Mouse (Mus musculus) cerebellum, adult 11 months (tissue): ENCODE measurements around the gene 3110082I17Rik.
"Not testable (repeated sequence)": the region's sequence is repeated elsewhere in the genome, so short reads cannot be mapped to it uniquely, and the experiment has no call there.

Source experiments
- DNase-seq: peaks from one replicate; pipeline ENCODE4 v3.0.0; 2022

Gene 3110082I17Rik

GRCm38 (mm10) chr5:139392219-139393196 lies 67.8 kb downstream of the 3110082I17Rik start:
- no peak for DNase-seq

GRCm38 (mm10) chr5:139391309-139391990 lies 68.9 kb downstream of the 3110082I17Rik start:
- no peak for DNase-seq

- not testable (repeated sequence) for DNase-seq
These were observed 69.8 kb downstream of the 3110082I17Rik start for GRCm38 (mm10) chr5:139390324-139391119.

DNA sequence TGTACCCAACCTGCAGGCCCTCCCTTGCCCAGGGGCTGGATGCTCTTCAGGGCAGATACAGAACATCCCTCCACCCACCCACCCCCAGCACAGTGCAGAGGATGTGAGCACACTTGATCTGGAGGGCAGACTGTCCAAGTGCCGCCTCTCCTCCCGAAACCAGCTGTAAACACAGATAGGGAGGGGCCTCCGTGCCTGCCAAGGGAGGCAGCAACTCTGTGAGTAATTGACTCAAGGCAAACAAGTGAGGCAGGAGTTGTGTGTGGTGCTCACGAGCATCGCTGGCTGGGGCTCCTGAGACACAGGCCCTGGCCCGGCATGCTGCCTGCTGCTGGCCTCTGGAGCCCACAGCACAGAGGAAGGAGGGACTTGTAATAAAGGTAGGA lies 70.7 kb downstream of the 3110082I17Rik start:
- DNase-seq: no peak

DNA sequence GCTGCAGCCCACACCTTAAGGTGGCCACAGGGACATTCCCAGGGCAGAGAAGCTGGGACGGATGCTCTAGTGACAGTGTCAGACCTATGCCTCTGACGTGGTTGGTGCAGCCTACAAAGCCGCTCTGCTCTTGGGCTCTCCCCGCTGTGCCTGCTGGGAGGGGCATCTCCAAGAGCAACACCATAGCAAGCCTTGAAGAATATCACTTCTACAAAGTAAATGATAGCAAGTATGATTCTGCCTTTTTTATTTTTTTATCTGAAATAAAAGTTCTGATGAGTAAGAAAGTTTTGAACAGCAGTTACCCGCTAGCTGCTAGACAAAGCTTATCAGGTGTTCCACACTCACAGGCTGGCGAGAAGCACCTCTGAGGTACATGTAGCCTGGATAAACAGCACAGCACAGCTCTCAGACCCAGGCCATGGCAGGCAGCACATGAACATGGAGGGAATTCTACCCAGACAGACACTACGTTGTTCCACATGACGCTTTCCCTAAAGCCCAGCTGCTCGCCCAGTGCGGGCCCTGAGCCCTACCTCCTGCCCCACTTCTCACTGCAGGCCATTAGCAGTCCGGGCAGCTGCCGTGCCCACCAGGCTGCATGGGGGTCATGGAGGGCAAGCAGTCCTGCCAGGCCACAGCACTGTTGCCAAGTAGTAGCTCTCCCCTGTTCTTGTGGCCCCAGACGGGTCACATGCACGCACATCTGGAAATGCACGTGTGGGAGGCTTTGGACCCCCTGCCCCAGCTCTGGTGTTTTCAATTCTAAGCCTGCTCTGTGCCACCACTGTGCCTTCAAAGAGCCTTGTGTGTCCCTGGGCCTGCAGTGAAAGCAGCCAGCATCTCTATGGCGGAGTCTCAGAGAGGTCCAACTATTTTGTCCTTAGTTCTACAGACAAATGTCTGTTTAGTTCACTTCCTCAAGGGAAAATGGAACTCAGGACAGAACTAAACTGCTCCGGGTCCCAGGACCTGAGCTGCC lies 71.3 kb downstream of the 3110082I17Rik start:
- no peak for DNase-seq

- DNase-seq: no peak
These were observed 72.1 kb downstream of the 3110082I17Rik start for GRCm38 (mm10) chr5:139388195-139388570.

- DNase-seq: no peak
These were observed 72.8 kb downstream of the 3110082I17Rik start for GRCm38 (mm10) chr5:139387329-139388194.

- no peak for DNase-seq
These were observed 74.3 kb downstream of the 3110082I17Rik start for GRCm38 (mm10) chr5:139386047-139386446.

DNA sequence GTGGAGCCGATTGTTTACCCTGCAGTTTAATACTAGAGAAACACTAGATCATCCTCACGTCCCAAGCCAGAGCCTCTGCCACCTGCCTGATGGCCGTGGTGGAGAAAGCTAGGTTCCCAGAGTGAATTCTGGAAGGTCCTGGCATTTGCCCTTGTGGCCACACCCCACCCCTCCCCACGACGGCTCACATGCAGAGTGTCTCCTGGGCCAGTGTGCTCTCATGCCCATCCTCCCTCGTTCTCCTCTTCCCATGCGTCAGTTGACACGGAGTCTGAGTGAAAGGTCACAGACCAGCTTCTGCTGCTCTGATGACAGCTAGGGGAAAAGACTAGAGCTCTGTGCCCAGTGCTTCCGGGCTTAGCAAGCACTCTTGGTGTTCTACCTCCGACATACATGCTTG lies 75.8 kb downstream of the 3110082I17Rik start:
- no peak for DNase-seq

- no peak for DNase-seq
These were observed 77.1 kb downstream of the 3110082I17Rik start for GRCm38 (mm10) chr5:139383234-139383633.

GRCm38 (mm10) chr5:139382760-139383159 lies 77.6 kb downstream of the 3110082I17Rik start:
- no peak for DNase-seq

DNA sequence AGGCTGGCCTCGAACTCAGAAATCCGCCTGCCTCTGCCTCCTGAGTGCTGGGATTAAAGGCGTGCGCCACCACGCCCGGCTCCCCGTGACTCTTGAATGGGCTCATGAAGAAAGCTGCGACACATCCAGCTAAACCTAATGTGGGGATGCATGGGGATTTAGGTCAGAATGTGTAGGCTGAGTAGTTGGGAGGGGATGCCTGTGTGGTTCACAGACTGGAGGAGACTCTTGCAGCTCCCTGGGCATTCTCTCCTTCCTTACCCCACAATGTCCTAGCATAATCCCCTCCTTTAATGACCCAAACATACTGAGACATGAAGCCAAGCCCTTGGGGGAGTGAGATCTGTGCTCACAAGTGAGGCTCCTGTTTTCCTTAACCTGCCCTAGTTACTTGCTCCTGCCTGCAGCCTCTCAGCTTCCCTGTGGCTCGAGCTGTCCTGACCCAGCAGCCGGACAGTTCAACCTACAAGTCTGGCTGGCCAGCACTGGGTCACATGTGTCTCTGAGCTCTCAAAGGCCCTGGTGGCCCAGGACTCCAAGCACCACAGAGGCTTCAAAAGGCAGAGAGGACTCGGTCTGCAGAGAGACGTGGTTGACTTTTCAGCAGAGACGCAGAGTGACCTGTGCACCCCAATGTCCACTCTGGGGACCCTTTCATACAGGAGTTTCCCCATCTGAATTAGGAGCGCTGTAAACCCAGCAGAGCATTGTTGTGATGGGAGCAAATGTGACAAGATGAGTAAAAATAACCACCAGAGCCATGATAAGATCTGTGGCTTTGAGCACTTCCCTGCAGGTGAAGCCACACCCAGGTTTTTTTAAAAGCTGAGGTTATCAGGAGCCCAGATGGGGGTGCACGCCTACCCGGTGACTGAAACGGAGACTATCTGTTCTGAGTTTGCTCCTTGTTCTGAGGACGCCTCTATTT lies 78.5 kb downstream of the 3110082I17Rik start:
- no peak for DNase-seq

- DNase-seq: peak; percentile 90
These were observed 79.7 kb downstream of the 3110082I17Rik start for GRCm38 (mm10) chr5:139380385-139381248.

DNA sequence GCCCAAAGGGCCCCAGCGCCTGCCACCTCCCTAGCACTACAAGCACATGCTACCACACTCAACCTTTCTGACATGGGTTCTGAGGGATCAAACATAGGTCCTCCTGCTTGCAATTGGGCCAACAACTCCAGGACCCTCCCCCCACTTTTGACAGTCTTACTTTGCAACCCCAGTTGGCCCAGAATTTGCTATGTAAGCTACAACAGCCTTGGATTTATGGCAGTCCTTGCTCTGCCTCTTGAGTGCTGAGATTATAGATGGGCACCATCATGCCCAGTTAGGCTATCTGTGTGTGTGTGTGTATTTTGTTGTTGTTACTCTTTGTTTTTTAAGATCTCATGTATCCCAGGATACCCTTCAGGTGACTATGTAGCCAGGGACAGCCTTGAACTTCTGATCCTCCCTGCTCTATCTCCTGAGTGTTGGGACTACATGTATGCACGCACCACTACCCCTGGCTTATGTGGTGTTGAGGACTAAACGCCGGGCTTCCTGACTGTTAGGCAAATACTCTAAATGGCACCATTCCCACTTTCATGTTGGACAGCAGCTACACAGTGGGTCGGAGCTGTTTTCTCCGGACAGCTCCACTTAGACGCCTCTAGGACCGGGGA lies 80.4 kb downstream of the 3110082I17Rik start:
- no peak for DNase-seq

DNA sequence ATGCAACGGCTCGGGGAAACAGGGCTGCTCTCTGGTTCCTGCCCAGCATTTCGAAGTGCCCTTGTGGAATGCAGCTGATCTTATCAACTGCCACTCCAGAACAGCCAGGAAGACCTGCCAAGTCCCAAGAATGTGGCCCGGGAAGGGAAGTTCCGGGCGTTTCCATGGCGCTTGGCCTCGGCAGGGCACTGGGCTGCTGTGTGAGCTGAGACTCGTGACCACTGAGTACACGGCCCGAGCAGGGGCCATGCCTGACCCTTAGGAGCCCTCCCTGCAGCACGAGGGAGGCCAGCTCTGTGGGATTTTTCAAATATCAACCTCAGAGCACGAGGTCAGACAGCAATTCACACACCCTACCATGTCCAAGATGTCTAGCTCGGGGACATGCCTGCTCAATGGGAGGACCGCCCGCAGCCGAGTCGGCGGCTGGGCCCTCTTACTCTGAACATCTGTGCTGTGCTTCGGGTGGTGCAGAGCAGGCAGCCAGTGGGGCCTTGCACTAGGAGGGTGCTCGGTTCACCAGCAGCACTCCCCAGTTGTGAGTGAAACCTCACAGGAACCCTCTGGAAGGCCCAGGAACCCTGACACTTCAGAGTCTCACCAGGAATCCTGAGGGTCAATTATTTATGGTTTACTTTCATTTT lies 81.2 kb downstream of the 3110082I17Rik start:
- no peak for DNase-seq

GRCm38 (mm10) chr5:139378271-139378556 lies 82.1 kb downstream of the 3110082I17Rik start:
- no peak for DNase-seq

- no peak for DNase-seq
These were observed 82.7 kb downstream of the 3110082I17Rik start, which contains the start of gene Gpr146 for GRCm38 (mm10) chr5:139377468-139378270. Gpr146 (plus strand) TSS chr5:139377697.
